19 mouse cellular contexts compared by ENCODE assay signal in the genomic region with DNA sequence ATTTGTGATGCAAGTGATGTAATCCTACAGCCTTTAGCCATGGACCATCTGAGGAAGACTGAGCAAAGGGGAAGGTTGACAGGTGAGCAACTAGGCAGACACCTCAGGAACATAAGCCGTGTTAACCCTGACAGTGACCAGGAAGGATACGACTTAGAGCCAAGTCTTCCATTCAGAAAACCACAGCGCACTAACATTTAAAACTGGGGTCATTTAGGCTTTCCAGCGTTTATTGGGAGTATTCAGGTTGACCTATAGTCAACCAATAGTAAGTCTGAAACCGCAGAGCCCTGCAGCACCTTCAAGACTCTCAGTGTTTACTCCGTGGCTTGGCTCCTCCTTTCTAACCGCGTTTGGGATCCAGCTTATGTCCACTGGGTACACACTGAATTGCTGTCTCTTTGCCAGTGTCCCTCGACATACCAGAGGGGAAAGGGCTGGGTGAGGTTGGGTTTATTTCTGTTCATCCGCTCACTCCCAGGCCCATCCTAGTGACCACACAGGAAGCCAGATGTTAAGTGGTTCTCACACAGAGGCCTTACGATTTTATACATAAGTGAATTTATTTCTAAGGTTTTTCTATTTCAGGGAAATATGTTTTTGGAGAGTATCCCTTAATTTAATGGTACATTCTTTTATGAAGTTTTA. TPM values are rescaled to one million over a fixed set of nuclear protein-coding genes. Genes with fewer than 3 reads are reported as not detected.
A peak's percentile ranks its signal among the peaks of the same experiment; 100 is the strongest.
DNase-seq lines count a peak whose midpoint lies in the region; ATAC-seq lines count a peak whose summit lies in the region.
"Had no signal": no experiment of that assay in that cellular context is flagged by ENCODE, and none has a peak within 500 bp of the region (broad histone marks: within the 10 kb centered on the region; RNA-seq: fewer than 3 reads in every experiment).

No protein-coding gene starts in this region.

- H3K4me3 ChIP-seq in midbrain, embryonic 11.5 days (ENCODE audit: low read depth, low read length), result no peak overlapping the region
- H3K4me3 ChIP-seq in midbrain, embryonic 15.5 days, result no peak overlapping the region
- H3K4me3 ChIP-seq: embryonic facial prominence, embryonic 12.5 days; heart, embryonic 13.5 days; hindbrain, embryonic 13.5 days had no signal

- no peaks in the 10 kb centered on the region for H3K27me3 ChIP-seq in midbrain, embryonic 11.5 days (ENCODE audit: control insufficient read depth, insufficient read depth, low read length)
- no peaks in the 10 kb centered on the region for H3K27me3 ChIP-seq in midbrain, embryonic 15.5 days (replicated peaks)
- H3K27me3 ChIP-seq: embryonic facial prominence, embryonic 12.5 days; heart, embryonic 13.5 days; hindbrain, embryonic 13.5 days; Patski had no signal

- ATAC-seq in midbrain, embryonic 11.5 days (ENCODE audit: low FRiP score), result no peak
- ATAC-seq in midbrain, embryonic 15.5 days (replicated peaks), result no peak
- ATAC-seq in hematopoietic stem cell, adult 5-6 weeks (replicated peaks in 1 of 2; ENCODE audit: insufficient read depth in 1 of 2, low FRiP score in 2 of 2, low TSS enrichment in 1 of 2, low read depth in 1 of 2, poor library complexity in 2 of 2, severe bottlenecking in 2 of 2), result peak; percentile 66 to 71
- ATAC-seq: forebrain, embryonic 16.5 days; hindbrain, postnatal 0 days; Patski had no signal

- peak; percentile 54 for DNase-seq in midbrain, embryonic 11.5 days (ENCODE audit: low spot score, missing footprints)
- peak; percentile 59 for DNase-seq in R1 (ENCODE audit: low read depth, low spot score)
- DNase-seq in testis, postnatal 10 days (ENCODE audit: low spot score), result no peak
- DNase-seq in heart, adult 11 months, result no peak
- no peak for DNase-seq in left cerebral cortex, adult 8-10 months (ENCODE audit: low spot score in 2 of 2)
- DNase-seq: adrenal gland, adult 8-10 months; adrenal gland, postnatal 36 days; cerebellum, adult 2 months; cerebellum, postnatal 14 days; gastrocnemius, postnatal 14 days; heart, postnatal 4 days had no signal

- H3K9me3 ChIP-seq in midbrain, embryonic 11.5 days (ENCODE audit: control insufficient read depth, low read length), result no peaks in the 10 kb centered on the region
- no peaks in the 10 kb centered on the region for H3K9me3 ChIP-seq in midbrain, embryonic 15.5 days
- H3K9me3 ChIP-seq: embryonic facial prominence, embryonic 12.5 days; heart, embryonic 13.5 days; hindbrain, embryonic 13.5 days had no signal

- no peak overlapping the region for H3K4me2 ChIP-seq in midbrain, embryonic 11.5 days
- no peak overlapping the region for H3K4me2 ChIP-seq in midbrain, embryonic 15.5 days
- H3K4me2 ChIP-seq: embryonic facial prominence, embryonic 12.5 days; heart, embryonic 13.5 days; hindbrain, embryonic 13.5 days had no signal

- no peaks in the 10 kb centered on the region for H3K36me3 ChIP-seq in midbrain, embryonic 11.5 days (ENCODE audit: control insufficient read depth, insufficient read depth, low read length)
- no peaks in the 10 kb centered on the region for H3K36me3 ChIP-seq in midbrain, embryonic 15.5 days (replicated peaks)
- H3K36me3 ChIP-seq: embryonic facial prominence, embryonic 12.5 days; heart, embryonic 13.5 days; hindbrain, embryonic 13.5 days had no signal

- no peak overlapping the region for H3K27ac ChIP-seq in midbrain, embryonic 11.5 days (ENCODE audit: low read depth, low read length)
- no peak overlapping the region for H3K27ac ChIP-seq in midbrain, embryonic 15.5 days
- H3K27ac ChIP-seq: embryonic facial prominence, embryonic 12.5 days; heart, embryonic 13.5 days; hindbrain, embryonic 13.5 days; hindbrain, postnatal 0 days had no signal

- no peak overlapping the region for H3K9ac ChIP-seq in midbrain, embryonic 11.5 days (ENCODE audit: low read length)
- H3K9ac ChIP-seq in midbrain, embryonic 15.5 days, result no peak overlapping the region
- H3K9ac ChIP-seq: embryonic facial prominence, embryonic 12.5 days; heart, embryonic 13.5 days; hindbrain, embryonic 13.5 days had no signal

- 82% methylated on average over 11 of the region's 11 CpGs for WGBS in midbrain, embryonic 11.5 days
- WGBS in midbrain, embryonic 15.5 days, result 84% methylated on average over 11 of the region's 11 CpGs

- H3K4me1 ChIP-seq in midbrain, embryonic 11.5 days (ENCODE audit: control insufficient read depth, insufficient read depth, low read length), result no peaks in the 10 kb centered on the region
- H3K4me1 ChIP-seq in midbrain, embryonic 15.5 days, result no peaks in the 10 kb centered on the region
- H3K4me1 ChIP-seq: embryonic facial prominence, embryonic 12.5 days; heart, embryonic 13.5 days; hindbrain, embryonic 13.5 days had no signal

RNA-seq across cellular contexts. Expression of gene Scaf4, which starts 26.3 kb away (rescaled TPM):
- polyA plus RNA-seq in midbrain, embryonic 11.5 days (2014; fragmentation: Nextera tagmentation; extraction: Ambion mirVana), result 26.9 and 31.6 TPM in 2 replicates
- 27.8 and 30.1 TPM in 2 replicates for polyA plus RNA-seq in midbrain, embryonic 15.5 days (2015; fragmentation: Nextera tagmentation; extraction: Ambion mirVana)
- total RNA-seq in hematopoietic stem cell, adult 5-6 weeks (2017), result 14.4 and 26.1 TPM in 2 replicates
- 10 to 100 TPM; 39.0 to 52.6 (median 47.0) TPM for total RNA-seq in left cerebral cortex, adult 8-10 months (2022)

Comparison
In these comparisons a context has a peak if more than half of its experiments do, and no peak if none do; other contexts are left out.
1. ATAC-seq: peak in hematopoietic stem cell, adult 5-6 weeks (2 of 2); none in midbrain, embryonic 11.5 days (single experiment) and midbrain, embryonic 15.5 days (single experiment).
2. DNase-seq: peak in midbrain, embryonic 11.5 days (single experiment) and R1 (single experiment); none in testis, postnatal 10 days (single experiment), heart, adult 11 months (single experiment) and left cerebral cortex, adult 8-10 months (0 of 2).